Mouse (Mus musculus) erythroblast, embryonic 14.5 days (primary cell): ENCODE results near the gene Wipf1.

Experiments
- GATA1 ChIP-seq: IDR thresholded peaks from 2 replicates; pipeline ENCODE4 v1.6.1; 2012; ENCODE audit warnings: low read length, inconsistent platforms, mixed read lengths
- TAL1 ChIP-seq: IDR thresholded peaks from 3 replicates; pipeline ENCODE4 v1.6.1; 2012; ENCODE audit warnings: low read length, inconsistent platforms, mixed read lengths

DNA sequence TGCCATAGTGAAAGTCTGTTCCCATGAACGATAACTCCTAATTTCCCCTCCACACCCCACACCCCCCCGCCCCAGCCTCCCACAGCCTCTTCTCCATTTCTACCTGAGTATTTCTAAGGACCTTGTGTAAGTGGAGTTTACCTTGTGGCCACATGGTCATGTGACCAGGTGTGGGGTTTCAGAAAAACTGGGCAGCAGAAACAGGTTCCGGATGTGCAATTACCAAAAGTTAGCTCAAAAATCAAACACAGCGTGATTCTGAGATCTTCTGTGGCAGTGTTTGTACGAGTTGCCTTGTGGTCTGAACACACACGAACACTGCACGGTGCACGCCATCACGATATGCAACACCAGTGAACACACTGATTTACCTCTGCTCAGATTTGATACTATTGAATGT, 33.1 kb upstream of the Wipf1 start:
- TF ChIP-seq GATA1 (no peak), TAL1 (no peak)
